Mouse (Mus musculus): ENCODE data around the gene Card11.

The Card11 gene

GRCm38 (mm10) chr5:141000349-141000748 is at the start of gene Card11:
Gene Card11 (minus strand): TSS chr5:141000582.
- H3K27me3 ChIP-seq (ENCODE audit: control insufficient read depth, insufficient read depth, low read length, poor library complexity, severe bottlenecking), result no peaks in the 10 kb centered on the region
- DNase-seq (ENCODE audit: low read depth, low spot score), result peak; percentile 68

GRCm38 (mm10) chr5:141047651-141048218 is 47.4 kb upstream of the Card11 start:
- no peak for DNase-seq (ENCODE audit: low read depth, low spot score)
- no peaks in the 10 kb centered on the region for H3K36me3 ChIP-seq (ENCODE audit: control insufficient read depth, insufficient read depth, low read length, poor library complexity, severe bottlenecking)
- H3K27me3 ChIP-seq (ENCODE audit: control insufficient read depth, insufficient read depth, low read length, poor library complexity, severe bottlenecking), result no peaks in the 10 kb centered on the region

More at GRCm38 (mm10) chr5:141000349-141000748, at the start of gene Card11:
- peaks cover 2% of the 10 kb centered on the region; the same call in 1 of the 2 replicates for H3K36me3 ChIP-seq (ENCODE audit: control insufficient read depth, insufficient read depth, low read length, poor library complexity, severe bottlenecking)

GRCm38 (mm10) chr5:141044976-141045375 is 44.6 kb upstream of the Card11 start:
- no peaks in the 10 kb centered on the region for H3K27me3 ChIP-seq (ENCODE audit: control insufficient read depth, insufficient read depth, low read length, poor library complexity, severe bottlenecking)
- H3K36me3 ChIP-seq (ENCODE audit: control insufficient read depth, insufficient read depth, low read length, poor library complexity, severe bottlenecking), result no peaks in the 10 kb centered on the region
- no peak for DNase-seq (ENCODE audit: low read depth, low spot score)

- H3K36me3 ChIP-seq (ENCODE audit: control insufficient read depth, insufficient read depth, low read length, poor library complexity, severe bottlenecking), result no peaks in the 10 kb centered on the region
- DNase-seq (ENCODE audit: low read depth, low spot score), result peak; percentile 54
- no peaks in the 10 kb centered on the region for H3K27me3 ChIP-seq (ENCODE audit: control insufficient read depth, insufficient read depth, low read length, poor library complexity, severe bottlenecking)
These were observed 43.5 kb upstream of the Card11 start for GRCm38 (mm10) chr5:141043654-141044447.

GRCm38 (mm10) chr5:141042406-141042805 is 42.0 kb upstream of the Card11 start:
- Histone ChIP-seq H3K36me3 (ENCODE audit: control insufficient read depth, insufficient read depth, low read length, poor library complexity, severe bottlenecking) (no peaks in the 10 kb centered on the region), H3K27me3 (ENCODE audit: control insufficient read depth, insufficient read depth, low read length, poor library complexity, severe bottlenecking) (no peaks in the 10 kb centered on the region)
- DNase-seq (ENCODE audit: low read depth, low spot score), result no peak

GRCm38 (mm10) chr5:141040846-141041245 is 40.5 kb upstream of the Card11 start:
- no peaks in the 10 kb centered on the region for H3K36me3 ChIP-seq (ENCODE audit: control insufficient read depth, insufficient read depth, low read length, poor library complexity, severe bottlenecking)
- no peaks in the 10 kb centered on the region for H3K27me3 ChIP-seq (ENCODE audit: control insufficient read depth, insufficient read depth, low read length, poor library complexity, severe bottlenecking)
- DNase-seq (ENCODE audit: low read depth, low spot score), result no peak

GRCm38 (mm10) chr5:141038342-141038741 is 38.0 kb upstream of the Card11 start:
- peak; percentile 27 for DNase-seq (ENCODE audit: low read depth, low spot score)
- Histone ChIP-seq H3K27me3 (ENCODE audit: control insufficient read depth, insufficient read depth, low read length, poor library complexity, severe bottlenecking) (no peaks in the 10 kb centered on the region), H3K36me3 (ENCODE audit: control insufficient read depth, insufficient read depth, low read length, poor library complexity, severe bottlenecking) (no peaks in the 10 kb centered on the region)

GRCm38 (mm10) chr5:141035346-141035745 is 35.0 kb upstream of the Card11 start:
- H3K36me3 ChIP-seq (ENCODE audit: control insufficient read depth, insufficient read depth, low read length, poor library complexity, severe bottlenecking), result no peaks in the 10 kb centered on the region
- no peaks in the 10 kb centered on the region for H3K27me3 ChIP-seq (ENCODE audit: control insufficient read depth, insufficient read depth, low read length, poor library complexity, severe bottlenecking)
- no peak for DNase-seq (ENCODE audit: low read depth, low spot score)

- no peaks in the 10 kb centered on the region for H3K27me3 ChIP-seq (ENCODE audit: control insufficient read depth, insufficient read depth, low read length, poor library complexity, severe bottlenecking)
- no peaks in the 10 kb centered on the region for H3K36me3 ChIP-seq (ENCODE audit: control insufficient read depth, insufficient read depth, low read length, poor library complexity, severe bottlenecking)
- DNase-seq (ENCODE audit: low read depth, low spot score), result no peak
These were observed 33.9 kb upstream of the Card11 start for GRCm38 (mm10) chr5:141034301-141034700.

- H3K27me3 ChIP-seq (ENCODE audit: control insufficient read depth, insufficient read depth, low read length, poor library complexity, severe bottlenecking), result no peaks in the 10 kb centered on the region
- peak; percentile 86 for DNase-seq (ENCODE audit: low read depth, low spot score)
These were observed 32.6 kb upstream of the Card11 start for GRCm38 (mm10) chr5:141033001-141033400.

GRCm38 (mm10) chr5:141029364-141029763 is 29.0 kb upstream of the Card11 start:
- H3K36me3 ChIP-seq (ENCODE audit: control insufficient read depth, insufficient read depth, low read length, poor library complexity, severe bottlenecking), result no peaks in the 10 kb centered on the region
- DNase-seq (ENCODE audit: low read depth, low spot score), result no peak
- no peaks in the 10 kb centered on the region for H3K27me3 ChIP-seq (ENCODE audit: control insufficient read depth, insufficient read depth, low read length, poor library complexity, severe bottlenecking)

More at GRCm38 (mm10) chr5:141033001-141033400, 32.6 kb upstream of the Card11 start:
- H3K36me3 ChIP-seq (ENCODE audit: control insufficient read depth, insufficient read depth, low read length, poor library complexity, severe bottlenecking), result no peaks in the 10 kb centered on the region

- peak; percentile 68 for DNase-seq (ENCODE audit: low read depth, low spot score)
- no peaks in the 10 kb centered on the region for H3K27me3 ChIP-seq (ENCODE audit: control insufficient read depth, insufficient read depth, low read length, poor library complexity, severe bottlenecking)
- no peaks in the 10 kb centered on the region for H3K36me3 ChIP-seq (ENCODE audit: control insufficient read depth, insufficient read depth, low read length, poor library complexity, severe bottlenecking)
These were observed 25.3 kb upstream of the Card11 start for GRCm38 (mm10) chr5:141025635-141026034.

- no peaks in the 10 kb centered on the region for H3K36me3 ChIP-seq (ENCODE audit: control insufficient read depth, insufficient read depth, low read length, poor library complexity, severe bottlenecking)
- peak; percentile 52 for DNase-seq (ENCODE audit: low read depth, low spot score)
- no peaks in the 10 kb centered on the region for H3K27me3 ChIP-seq (ENCODE audit: control insufficient read depth, insufficient read depth, low read length, poor library complexity, severe bottlenecking)
These were observed 24.1 kb upstream of the Card11 start for GRCm38 (mm10) chr5:141024435-141024834.

GRCm38 (mm10) chr5:141017927-141018700 is 17.7 kb upstream of the Card11 start:
- Histone ChIP-seq H3K36me3 (ENCODE audit: control insufficient read depth, insufficient read depth, low read length, poor library complexity, severe bottlenecking) (no peaks in the 10 kb centered on the region), H3K27me3 (ENCODE audit: control insufficient read depth, insufficient read depth, low read length, poor library complexity, severe bottlenecking) (no peaks in the 10 kb centered on the region)
- peak; percentile 78 for DNase-seq (ENCODE audit: low read depth, low spot score)

- no peaks in the 10 kb centered on the region for H3K27me3 ChIP-seq (ENCODE audit: control insufficient read depth, insufficient read depth, low read length, poor library complexity, severe bottlenecking)
- peak; percentile 34 for DNase-seq (ENCODE audit: low read depth, low spot score)
These were observed 15.7 kb upstream of the Card11 start for GRCm38 (mm10) chr5:141016082-141016481.

More at GRCm38 (mm10) chr5:141016082-141016481, 15.7 kb upstream of the Card11 start:
- no peaks in the 10 kb centered on the region for H3K36me3 ChIP-seq (ENCODE audit: control insufficient read depth, insufficient read depth, low read length, poor library complexity, severe bottlenecking)

Measured in splenic B cell, adult 2 months (primary cell).